In the genomic region with DNA sequence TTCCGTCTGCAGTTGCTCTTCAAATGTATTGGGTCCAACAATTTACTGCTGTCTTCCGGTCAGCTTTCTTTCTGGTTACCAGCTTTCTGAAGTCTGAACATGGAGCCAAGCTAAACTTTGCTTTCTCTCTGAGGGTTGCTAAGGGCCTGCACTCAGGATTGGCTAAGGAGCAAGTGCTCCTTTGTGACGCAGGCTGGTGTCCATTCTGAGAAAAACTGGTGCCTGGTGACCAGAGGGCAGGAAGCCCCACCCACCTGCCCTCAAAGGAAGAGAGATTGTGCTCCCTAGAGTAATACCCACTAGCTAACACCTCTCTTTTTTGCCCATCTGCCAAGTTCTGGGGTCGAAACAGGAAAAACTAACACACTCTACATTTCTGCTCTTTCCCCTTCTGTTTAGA, we compare ENCODE assay signal across 10 mouse cellular contexts. TPM values are rescaled to one million over a fixed set of nuclear protein-coding genes. Genes with fewer than 3 reads are reported as not detected.
DNase-seq lines count a peak whose midpoint lies in the region; ATAC-seq and TF ChIP-seq lines count a peak whose summit lies in the region.
"Had no signal": no experiment of that assay in that cellular context is flagged by ENCODE, and none has a peak within 500 bp of the region (broad histone marks: within the 10 kb centered on the region; RNA-seq: fewer than 3 reads in every experiment).

No protein-coding gene starts in this region.

- H3K36me3 ChIP-seq in spleen, adult 2 months (ENCODE audit: control insufficient read depth, insufficient read depth, low read length), result no peaks in the 10 kb centered on the region
- H3K36me3 ChIP-seq in heart, postnatal 0 days (replicated peaks; ENCODE audit: control insufficient read depth, insufficient read depth, low read length), result no peaks in the 10 kb centered on the region
- H3K36me3 ChIP-seq in liver, embryonic 16.5 days (ENCODE audit: control insufficient read depth, insufficient read depth), result no peaks in the 10 kb centered on the region
- no peaks in the 10 kb centered on the region for H3K36me3 ChIP-seq in splenic B cell, adult 2 months (ENCODE audit: control insufficient read depth, insufficient read depth, low read length, poor library complexity, severe bottlenecking)
- H3K36me3 ChIP-seq in midbrain, postnatal 0 days (ENCODE audit: insufficient read depth, low read length), result no peaks in the 10 kb centered on the region

- TF ChIP-seq EP300 in heart, postnatal 0 days (IDR thresholded peaks at IDR 0.05; ENCODE audit: low read depth), result no peak

- WGBS in spleen, adult 2 months, result 47% methylated on average over 4 of the region's 4 CpGs
- WGBS in heart, postnatal 0 days, result 48% methylated on average over 4 of the region's 4 CpGs
- WGBS in liver, embryonic 16.5 days (ENCODE audit: insufficient replicate concordance), result 51% methylated on average over 4 of the region's 4 CpGs
- 56% methylated on average over 4 of the region's 4 CpGs for WGBS in midbrain, postnatal 0 days

- no peak for DNase-seq in spleen, adult 2 months (ENCODE audit: low read depth in 1 of 2, low spot score in 2 of 2)
- DNase-seq in spleen, adult 12 weeks (ENCODE audit: low spot score), result no peak
- DNase-seq in heart, postnatal 0 days (ENCODE audit: low spot score), result peak; percentile 42
- DNase-seq in splenic B cell, adult 2 months (ENCODE audit: low read depth, low spot score), result peak; percentile 49
- no peak for DNase-seq in midbrain, postnatal 0 days (ENCODE audit: low spot score)
- DNase-seq in frontal cortex, adult 2 months (ENCODE audit: extremely low spot score in 1 of 2, low spot score in 1 of 2), result no peak
- DNase-seq in layer of hippocampus, adult 18-20 months (ENCODE audit: low spot score in 2 of 2), result no peak
- DNase-seq: left cerebral cortex, postnatal 4 days had no signal

- no peak overlapping the region for H3K9ac ChIP-seq in heart, postnatal 0 days (replicated peaks; ENCODE audit: low read depth, low read length)
- no peak overlapping the region for H3K9ac ChIP-seq in liver, embryonic 16.5 days (ENCODE audit: low read depth, low read length)
- no peak overlapping the region for H3K9ac ChIP-seq in midbrain, postnatal 0 days (replicated peaks; ENCODE audit: low read length, poor library complexity, severe bottlenecking)

- peak overlapping the region; percentile 49 for H3K27ac ChIP-seq in spleen, adult 2 months (ENCODE audit: insufficient read depth, low read length)
- peak overlapping the region; percentile 66 for H3K27ac ChIP-seq in heart, postnatal 0 days (ENCODE audit: low read depth)
- no peak overlapping the region for H3K27ac ChIP-seq in liver, embryonic 16.5 days (ENCODE audit: low read length)
- H3K27ac ChIP-seq in midbrain, postnatal 0 days (ENCODE audit: low read depth, low read length), result no peak overlapping the region

- H3K4me2 ChIP-seq in heart, postnatal 0 days (ENCODE audit: low read depth, low read length), result no peak overlapping the region
- H3K4me2 ChIP-seq in liver, embryonic 16.5 days (ENCODE audit: low read depth, low read length), result no peak overlapping the region
- H3K4me2 ChIP-seq in midbrain, postnatal 0 days (ENCODE audit: low read depth, low read length, poor library complexity, severe bottlenecking), result no peak overlapping the region

- no peaks in the 10 kb centered on the region for H3K9me3 ChIP-seq in heart, postnatal 0 days (replicated peaks; ENCODE audit: control insufficient read depth, low read length)
- no peaks in the 10 kb centered on the region for H3K9me3 ChIP-seq in liver, embryonic 16.5 days (replicated peaks; ENCODE audit: control insufficient read depth, low read length)
- H3K9me3 ChIP-seq in midbrain, postnatal 0 days (ENCODE audit: low read length), result no peaks in the 10 kb centered on the region

- TF ChIP-seq CTCF in spleen, adult 2 months (IDR thresholded peaks at IDR 0.05; ENCODE audit: extremely low read depth, insufficient read depth, insufficient read length, insufficient replicate concordance), result no peak
- TF ChIP-seq CTCF in heart, postnatal 0 days (IDR thresholded peaks at IDR 0.05; ENCODE audit: low read depth), result no peak
- no peak for TF ChIP-seq CTCF in midbrain, postnatal 0 days (IDR thresholded peaks at IDR 0.05)

- H3K4me3 ChIP-seq in spleen, adult 2 months (ENCODE audit: extremely low read depth, insufficient read depth, insufficient read length), result no peak overlapping the region
- H3K4me3 ChIP-seq in heart, postnatal 0 days (ENCODE audit: low read depth, low read length), result no peak overlapping the region
- H3K4me3 ChIP-seq in liver, embryonic 16.5 days (ENCODE audit: low read depth, low read length), result no peak overlapping the region
- no peak overlapping the region for H3K4me3 ChIP-seq in midbrain, postnatal 0 days (ENCODE audit: low read depth, low read length)

- no peaks in the 10 kb centered on the region for H3K27me3 ChIP-seq in spleen, adult 2 months (ENCODE audit: control insufficient read depth, insufficient read depth, low read length)
- no peaks in the 10 kb centered on the region for H3K27me3 ChIP-seq in heart, postnatal 0 days (ENCODE audit: control insufficient read depth, insufficient read depth, low read length)
- no peaks in the 10 kb centered on the region for H3K27me3 ChIP-seq in liver, embryonic 16.5 days (ENCODE audit: control insufficient read depth, insufficient read depth, low read depth, low read length)
- H3K27me3 ChIP-seq in splenic B cell, adult 2 months (ENCODE audit: control insufficient read depth, insufficient read depth, low read length, poor library complexity, severe bottlenecking), result no peaks in the 10 kb centered on the region
- H3K27me3 ChIP-seq in midbrain, postnatal 0 days (ENCODE audit: insufficient read depth, low read length), result no peaks in the 10 kb centered on the region

- TF ChIP-seq POLR2A in spleen, adult 2 months (IDR thresholded peaks at IDR 0.05; ENCODE audit: low read depth, low read length), result no peak

- H3K4me1 ChIP-seq in spleen, adult 2 months (ENCODE audit: control insufficient read depth, insufficient read depth, insufficient read length), result peaks cover 2% of the 10 kb centered on the region; the same call in 1 of the 2 replicates
- H3K4me1 ChIP-seq in heart, postnatal 0 days (ENCODE audit: control insufficient read depth, insufficient read depth), result no peaks in the 10 kb centered on the region
- no peaks in the 10 kb centered on the region for H3K4me1 ChIP-seq in liver, embryonic 16.5 days (ENCODE audit: control insufficient read depth, low read depth, low read length)
- H3K4me1 ChIP-seq in midbrain, postnatal 0 days (ENCODE audit: insufficient read depth, low read length), result no peaks in the 10 kb centered on the region

- ATAC-seq in heart, postnatal 0 days (ENCODE audit: insufficient read depth, low read depth), result peak; percentile 76
- peak; percentile 55; the same call in 1 of the 2 replicates for ATAC-seq in liver, embryonic 16.5 days (ENCODE audit: low read depth)
- no peak for ATAC-seq in midbrain, postnatal 0 days (ENCODE audit: low FRiP score)

RNA-seq across cellular contexts. Expression of gene Gm6377, which starts 5.6 kb away (rescaled TPM):
- 0.41 and 0.49 TPM in 2 replicates for polyA plus RNA-seq in spleen, adult 2 months (2012; rRNA removed)
- total RNA-seq in heart, postnatal 0 days (2014; rRNA removed; ENCODE audit: low replicate concordance), result 0.27 and 0.61 TPM in 2 replicates
- 0.07 and 0.11 TPM in 2 replicates for polyA plus RNA-seq in heart, postnatal 0 days (2015; fragmentation: Nextera tagmentation; extraction: Ambion mirVana)
- polyA plus RNA-seq in liver, embryonic 16.5 days (2015; fragmentation: Nextera tagmentation; extraction: Ambion mirVana), result 0.28 and 0.46 TPM in 2 replicates
- total RNA-seq in midbrain, postnatal 0 days (2014; rRNA removed), result 0.05 and 0.28 TPM in 2 replicates
- 0.10 and 0.37 TPM in 2 replicates for polyA plus RNA-seq in midbrain, postnatal 0 days (2015; fragmentation: Nextera tagmentation; extraction: Ambion mirVana)
- polyA plus RNA-seq in frontal cortex, adult 2 months (2012; rRNA removed), result 0.06 and 0.08 TPM in 2 replicates
- total RNA-seq in layer of hippocampus, adult 18-20 months (2021), result not detected
- total RNA-seq: left cerebral cortex, postnatal 4 days had no signal
- polyA plus RNA-seq: stomach, embryonic 14.5 days had no signal

Comparison
In these comparisons a context has a peak if more than half of its experiments do, and no peak if none do; other contexts are left out.
1. DNase-seq: peak in heart, postnatal 0 days (single experiment) and splenic B cell, adult 2 months (single experiment); none in spleen, adult 2 months (0 of 2), spleen, adult 12 weeks (single experiment), midbrain, postnatal 0 days (single experiment), frontal cortex, adult 2 months (0 of 2) and layer of hippocampus, adult 18-20 months (0 of 2).
2. H3K27ac ChIP-seq: peak in spleen, adult 2 months (single experiment) and heart, postnatal 0 days (single experiment); none in liver, embryonic 16.5 days (single experiment) and midbrain, postnatal 0 days (single experiment).